Mouse (Mus musculus): ENCODE measurements around the gene Plcb3. TPM values are rescaled to one million over a fixed set of nuclear protein-coding genes. Genes with fewer than 3 reads are reported as not detected.

Gene Plcb3
- polyA plus RNA-seq, 1 experiment from 2014 or later: 33.6 TPM

GRCm38 (mm10) chr19:6979486-6980380, 3.5 kb upstream of the Plcb3 start:
- H3K4me2 ChIP-seq (replicated peaks; ENCODE audit: low read depth, low read length): peak overlapping the region; percentile 75
- H3K27ac ChIP-seq (ENCODE audit: low read length): peak overlapping the region; percentile 90
- no peaks in the 10 kb centered on the region for H3K9me3 ChIP-seq (ENCODE audit: low read length)
- no peaks in the 10 kb centered on the region for H3K36me3 ChIP-seq (ENCODE audit: insufficient read depth, low read length)
- H3K4me1 ChIP-seq (ENCODE audit: insufficient read depth, low read depth, low read length): peaks cover 16% of the 10 kb centered on the region
- H3K4me3 ChIP-seq (ENCODE audit: low read depth, low read length): peak overlapping the region; percentile 53
- no peaks in the 10 kb centered on the region for H3K27me3 ChIP-seq (replicated peaks; ENCODE audit: insufficient read depth, low read length)
- under 1% methylated on average over 55 of the region's 59 CpGs for WGBS
- ATAC-seq (peak; percentile 92), DNase-seq (ENCODE audit: low spot score) (peak; percentile 100)
- H3K9ac ChIP-seq (replicated peaks; ENCODE audit: low read depth): peak overlapping the region; percentile 6; the same call in 1 of the 2 replicates
- TF ChIP-seq EP300 (IDR thresholded peaks at IDR 0.05): no peak
- TF ChIP-seq CTCF (IDR thresholded peaks at IDR 0.05): peak; percentile 77

GRCm38 (mm10) chr19:6979001-6979479, 2.8 kb upstream of the Plcb3 start:
- 4% methylated on average over 11 of the region's 11 CpGs for WGBS
- Histone ChIP-seq H3K4me3 (ENCODE audit: low read depth, low read length) (peak overlapping the region; percentile 53), H3K4me1 (ENCODE audit: insufficient read depth, low read depth, low read length) (peaks cover 16% of the 10 kb centered on the region), H3K27me3 (replicated peaks; ENCODE audit: insufficient read depth, low read length) (no peaks in the 10 kb centered on the region), H3K27ac (ENCODE audit: low read length) (peak overlapping the region; percentile 45; the same call in 1 of the 2 replicates), H3K36me3 (ENCODE audit: insufficient read depth, low read length) (no peaks in the 10 kb centered on the region), H3K9me3 (ENCODE audit: low read length) (no peaks in the 10 kb centered on the region), H3K4me2 (replicated peaks; ENCODE audit: low read depth, low read length) (peak overlapping the region; percentile 75), H3K9ac (replicated peaks; ENCODE audit: low read depth) (peak overlapping the region; percentile 6; the same call in 1 of the 2 replicates)
- ATAC-seq (no peak), DNase-seq (ENCODE audit: low spot score) (no peak)
- TF ChIP-seq EP300 (IDR thresholded peaks at IDR 0.05): no peak
- TF ChIP-seq CTCF (IDR thresholded peaks at IDR 0.05): no peak

- H3K27me3 ChIP-seq (replicated peaks; ENCODE audit: insufficient read depth, low read length): no peaks in the 10 kb centered on the region
- TF ChIP-seq CTCF (IDR thresholded peaks at IDR 0.05) (no peak), EP300 (IDR thresholded peaks at IDR 0.05) (no peak)
- H3K9me3 ChIP-seq (ENCODE audit: low read length): no peaks in the 10 kb centered on the region
- ATAC-seq: no peak
- peaks cover 16% of the 10 kb centered on the region for H3K4me1 ChIP-seq (ENCODE audit: insufficient read depth, low read depth, low read length)
- no peak for DNase-seq (ENCODE audit: low spot score)
- no peak overlapping the region for H3K4me3 ChIP-seq (ENCODE audit: low read depth, low read length)
- WGBS: 39% methylated on average over 3 of the region's 3 CpGs
- no peak overlapping the region for H3K9ac ChIP-seq (replicated peaks; ENCODE audit: low read depth)
- H3K27ac ChIP-seq (ENCODE audit: low read length): no peak overlapping the region
- no peaks in the 10 kb centered on the region for H3K36me3 ChIP-seq (ENCODE audit: insufficient read depth, low read length)
- no peak overlapping the region for H3K4me2 ChIP-seq (replicated peaks; ENCODE audit: low read depth, low read length)
These were observed 2.3 kb upstream of the Plcb3 start for GRCm38 (mm10) chr19:6978639-6978974.

- no peaks in the 10 kb centered on the region for H3K9me3 ChIP-seq (ENCODE audit: low read length)
- no peaks in the 10 kb centered on the region for H3K36me3 ChIP-seq (ENCODE audit: insufficient read depth, low read length)
- H3K27ac ChIP-seq (ENCODE audit: low read length): no peak overlapping the region
- no peak for DNase-seq (ENCODE audit: low spot score)
- no peak overlapping the region for H3K4me2 ChIP-seq (replicated peaks; ENCODE audit: low read depth, low read length)
- ATAC-seq: no peak
- 76% methylated on average over 13 of the region's 13 CpGs for WGBS
- no peaks in the 10 kb centered on the region for H3K27me3 ChIP-seq (replicated peaks; ENCODE audit: insufficient read depth, low read length)
- peaks cover 16% of the 10 kb centered on the region for H3K4me1 ChIP-seq (ENCODE audit: insufficient read depth, low read depth, low read length)
- H3K9ac ChIP-seq (replicated peaks; ENCODE audit: low read depth): no peak overlapping the region
- H3K4me3 ChIP-seq (ENCODE audit: low read depth, low read length): no peak overlapping the region
- no peak for TF ChIP-seq CTCF (IDR thresholded peaks at IDR 0.05)
- no peak for TF ChIP-seq EP300 (IDR thresholded peaks at IDR 0.05)
These were observed 1.7 kb upstream of the Plcb3 start for GRCm38 (mm10) chr19:6977759-6978638.

GRCm38 (mm10) chr19:6974211-6975205, 1.8 kb downstream of the Plcb3 start, which contains the start of gene Ppp1r14b:
Gene Ppp1r14b, plus strand, starts transcription at chr19:6974968.
- Histone ChIP-seq H3K36me3 (ENCODE audit: insufficient read depth, low read length) (no peaks in the 10 kb centered on the region), H3K9me3 (ENCODE audit: low read length) (no peaks in the 10 kb centered on the region), H3K9ac (replicated peaks; ENCODE audit: low read depth) (peak within 1 kb of the TSS; percentile 52), H3K4me2 (replicated peaks; ENCODE audit: low read depth, low read length) (peak within 1 kb of the TSS; percentile 88), H3K27me3 (replicated peaks; ENCODE audit: insufficient read depth, low read length) (no peaks in the 10 kb centered on the region), H3K4me1 (ENCODE audit: insufficient read depth, low read depth, low read length) (peaks cover 18% of the 10 kb centered on the region), H3K4me3 (ENCODE audit: low read depth, low read length) (peak within 1 kb of the TSS; percentile 64), H3K27ac (ENCODE audit: low read length) (peak within 1 kb of the TSS; percentile 78)
- no peak for TF ChIP-seq CTCF (IDR thresholded peaks at IDR 0.05)
- no peak for TF ChIP-seq EP300 (IDR thresholded peaks at IDR 0.05)
- WGBS: under 1% methylated on average over 66 of the region's 84 CpGs
- ATAC-seq (peak; percentile 60), DNase-seq (ENCODE audit: low spot score) (peak; percentile 89)
